Mouse (Mus musculus) liver, adult 2 months (tissue): Measurements from ENCODE around the gene Plekhg5. TPM values are rescaled to one million over a fixed set of nuclear protein-coding genes. Genes with fewer than 3 reads are reported as not detected.
A peak's percentile ranks its signal among the peaks of the same experiment; 100 is the strongest.

Source experiments
- DNase-seq: peaks from one replicate; pipeline ENCODE4 v3.0.0-alpha.2; 2011; ENCODE audit warnings: low read depth, low spot score; ENCODE audit errors: extremely low read depth
- H3K27ac ChIP-seq: fragments of 200-500 bp; replicated peaks from 2 replicates; pipeline ENCODE4 v1.5.1; 2012; ENCODE audit warnings: low read depth, mild to moderate bottlenecking, control low read depth, inconsistent platforms, low read length; ENCODE audit not compliant: insufficient read depth
- H3K27me3 ChIP-seq: fragments of 200-500 bp; 2 replicates; pipeline ENCODE4 v1.6.1; 2012; ENCODE audit warnings: mild to moderate bottlenecking, moderate library complexity, low read length, inconsistent platforms; ENCODE audit not compliant: control insufficient read depth, insufficient read depth
- H3K36me3 ChIP-seq: fragments of 200-500 bp; 2 replicates; pipeline ENCODE4 v1.6.1; 2012; ENCODE audit warnings: low read length, inconsistent platforms; ENCODE audit not compliant: control insufficient read depth, insufficient read depth
- H3K4me1 ChIP-seq: fragments of 200-500 bp; 2 replicates; pipeline ENCODE4 v1.6.1; 2011; ENCODE audit warnings: low read length; ENCODE audit not compliant: control insufficient read depth, insufficient read depth
- H3K4me3 ChIP-seq: fragments of 200-500 bp; 2 replicates; pipeline ENCODE4 v1.5.1; 2011; ENCODE audit warnings: low read depth, mild to moderate bottlenecking, control low read depth, low read length, moderate library complexity; ENCODE audit not compliant: insufficient read depth
- H3K79me2 ChIP-seq: fragments of 200-500 bp; 2 replicates; pipeline ENCODE4 v1.6.1; 2012; ENCODE audit warnings: inconsistent platforms, mild to moderate bottlenecking, low read length, moderate library complexity; ENCODE audit not compliant: control insufficient read depth, insufficient read depth
- H3K9ac ChIP-seq: fragments of 200-500 bp; 2 replicates; pipeline ENCODE4 v1.6.1; 2012; ENCODE audit warnings: low read depth, mild to moderate bottlenecking, control low read depth, inconsistent platforms, low read length
- CTCF ChIP-seq: fragments of 200-500 bp; IDR thresholded peaks from 2 replicates; pipeline ENCODE4 v1.5.1; 2011; ENCODE audit warnings: low read depth, low read length, control low read depth
- POLR2A ChIP-seq: fragments of 200-500 bp; IDR thresholded peaks from 2 replicates; pipeline ENCODE4 v1.6.1; 2011; ENCODE audit warnings: low read length, control low read depth; ENCODE audit not compliant: insufficient read depth; ENCODE audit errors: extremely low read depth
- WGBS: fragments of 180-500 bp; shearing (Covaris S2); methylation state at CpG from one replicate; pipeline ENCODE4 v1.1.7; 2018; 5-methylcytosine and 5-hydroxymethylcytosine counted together
- polyA plus RNA-seq: library from polyadenylated mRNA; depleted of rRNA; stranded (reverse); fragments of >200 nt; gene quantifications from 2 replicates; pipeline ENCODE4 v1.2.3, GENCODE M21; 2012
- total RNA-seq: library from RNA; depleted of rRNA; stranded (reverse); fragments of >200 nt; gene quantifications from 2 replicates; pipeline ENCODE4 v1.2.3, GENCODE M21; 2014

Gene Plekhg5
- total and polyA plus RNA-seq, 2 experiments = 2.4 to 6.6 TPM

DNA sequence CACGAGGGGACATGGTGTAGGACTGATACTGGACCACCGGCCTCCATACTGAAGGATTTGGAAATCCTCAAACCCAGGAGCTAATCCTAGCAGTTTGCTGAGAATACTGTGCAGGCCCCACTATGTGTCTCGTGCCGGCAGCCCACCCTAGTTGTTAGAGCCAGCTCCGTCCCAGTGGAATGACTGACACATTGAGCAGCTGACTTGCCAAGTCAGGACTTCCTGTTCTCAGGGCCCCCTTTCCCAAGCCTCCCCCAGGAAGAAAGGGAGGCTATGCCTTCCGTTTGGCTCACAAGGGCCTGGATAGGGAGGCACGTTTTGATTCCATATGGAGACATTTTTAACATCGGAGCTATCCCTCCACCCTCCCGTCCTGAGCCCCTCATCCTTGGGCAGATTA is 17.9 kb downstream of the Plekhg5 start:
- no peaks in the 10 kb centered on the region for H3K79me2 ChIP-seq
- H3K27me3 ChIP-seq = no peaks in the 10 kb centered on the region
- no peak for DNase-seq
- no peak overlapping the region for H3K27ac ChIP-seq
- WGBS = 85% methylated on average over 9 of the region's 9 CpGs
- H3K36me3 ChIP-seq = no peaks in the 10 kb centered on the region
- no peak overlapping the region for H3K9ac ChIP-seq
- no peak for TF ChIP-seq CTCF
- peaks cover 4% of the 10 kb centered on the region; the same call in 1 of the 2 replicates for H3K4me1 ChIP-seq
- no peak overlapping the region for H3K4me3 ChIP-seq

DNA sequence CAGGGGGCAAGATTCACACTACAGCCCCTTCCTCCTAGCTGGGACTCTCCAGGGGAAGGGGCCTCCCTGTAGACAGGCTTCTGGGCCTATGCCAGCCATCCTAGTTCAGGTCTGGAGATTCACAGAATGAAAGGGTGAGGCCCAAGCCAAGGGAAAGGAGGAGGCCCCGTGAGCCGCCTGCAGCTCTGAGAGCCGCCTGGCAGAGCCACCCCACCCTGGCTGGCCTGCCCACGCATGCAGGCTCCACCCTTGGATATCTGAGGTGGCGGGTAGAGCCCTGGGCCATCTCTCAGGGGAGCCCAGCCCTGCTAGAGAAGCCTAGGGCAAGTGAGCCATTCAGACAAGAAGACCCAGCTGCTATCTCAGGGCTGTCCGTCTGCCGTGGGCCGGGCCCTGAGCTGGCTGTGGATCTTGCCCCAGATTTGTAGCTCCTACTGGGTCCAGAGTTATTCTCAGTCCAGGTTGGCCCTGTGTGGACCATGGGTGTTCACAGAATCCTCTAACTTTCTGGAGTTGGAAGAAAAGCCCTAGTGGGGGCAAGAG is 20.5 kb downstream of the Plekhg5 start:
- Histone ChIP-seq H3K36me3 (no peaks in the 10 kb centered on the region), H3K9ac (no peak overlapping the region), H3K79me2 (no peaks in the 10 kb centered on the region), H3K4me3 (no peak overlapping the region), H3K4me1 (peaks cover under 1% of the 10 kb centered on the region; the same call in 1 of the 2 replicates), H3K27ac (no peak overlapping the region), H3K27me3 (no peaks in the 10 kb centered on the region)
- TF ChIP-seq POLR2A (no peak), CTCF (no peak)
- WGBS = 87% methylated on average over 8 of the region's 8 CpGs
- no peak for DNase-seq

DNA sequence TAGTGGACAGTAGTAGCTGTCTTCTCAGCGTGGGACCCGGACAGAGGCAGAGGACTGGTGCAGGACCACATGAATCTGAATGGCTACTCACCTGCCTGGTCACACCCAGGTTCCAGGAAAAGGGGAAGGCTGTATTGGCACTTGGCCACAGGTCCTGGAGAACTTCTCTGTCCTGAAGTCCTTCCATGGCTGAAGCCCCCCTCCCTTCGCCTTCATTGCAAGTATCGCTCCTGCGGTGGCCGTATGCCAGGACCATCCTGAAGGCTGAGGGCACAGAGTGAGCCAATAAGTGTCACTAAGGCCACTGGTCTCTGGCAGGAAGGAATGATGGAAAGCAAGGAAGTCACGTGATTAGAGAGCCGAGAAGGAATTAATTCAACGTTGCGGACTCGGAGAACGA is 21.9 kb downstream of the Plekhg5 start:
- DNase-seq = no peak
- no peak overlapping the region for H3K27ac ChIP-seq
- H3K4me1 ChIP-seq = no peaks in the 10 kb centered on the region
- no peaks in the 10 kb centered on the region for H3K79me2 ChIP-seq
- no peak overlapping the region for H3K4me3 ChIP-seq
- H3K9ac ChIP-seq = no peak overlapping the region
- no peaks in the 10 kb centered on the region for H3K27me3 ChIP-seq
- H3K36me3 ChIP-seq = no peaks in the 10 kb centered on the region
- TF ChIP-seq CTCF = no peak
- TF ChIP-seq POLR2A = no peak
- 87% methylated on average over 12 of the region's 12 CpGs for WGBS

DNA sequence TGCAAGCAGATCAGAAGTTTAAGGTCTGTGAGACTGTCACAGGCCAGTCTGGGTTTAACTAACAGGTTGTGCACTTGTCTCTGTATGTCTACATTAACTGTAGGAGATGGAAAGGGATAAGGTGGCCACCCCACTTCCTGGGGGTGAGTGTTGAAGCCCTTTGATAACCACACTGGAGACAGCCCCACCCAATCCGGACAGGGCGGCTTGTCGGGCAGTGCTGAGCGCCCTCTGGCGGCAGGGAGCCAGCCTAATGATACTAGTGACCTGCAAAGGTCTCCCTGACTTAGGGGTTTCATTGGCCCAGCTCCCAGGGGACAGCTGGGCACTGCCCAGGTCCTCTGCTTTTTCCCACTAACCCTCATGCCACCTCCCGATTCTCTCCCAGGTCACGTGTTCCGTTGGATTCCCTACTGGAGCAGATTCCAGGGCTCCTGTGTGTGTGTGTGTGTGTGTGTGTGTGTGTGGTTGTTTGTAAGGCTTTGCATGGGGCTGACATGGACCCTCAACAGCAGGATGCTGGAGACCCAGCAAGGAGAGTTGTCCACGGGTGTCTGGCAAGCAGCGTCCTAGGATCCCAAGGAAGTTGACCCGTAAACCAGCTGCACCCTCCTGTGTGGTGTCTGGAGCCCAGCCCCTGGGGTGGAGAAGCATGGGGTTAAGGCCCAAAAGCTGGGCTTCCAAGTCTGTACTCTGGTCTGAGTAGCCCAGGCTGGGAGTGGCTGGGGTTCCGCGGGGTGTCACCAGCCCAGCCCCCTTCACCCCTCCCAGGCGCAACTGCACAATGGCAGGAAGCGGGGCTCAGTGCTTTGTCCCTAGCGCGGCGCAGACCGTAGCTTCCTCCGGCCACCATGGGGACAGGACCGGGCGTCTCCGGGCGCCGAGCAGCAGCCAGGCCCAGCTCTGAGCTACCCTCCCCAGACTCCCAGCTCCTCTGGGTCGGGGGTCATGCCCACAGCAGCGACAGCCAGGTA is 23.9 kb downstream of the Plekhg5 start:
- Histone ChIP-seq H3K4me3 (peak overlapping the region; percentile 63), H3K9ac (peak overlapping the region; percentile 64), H3K36me3 (no peaks in the 10 kb centered on the region), H3K27me3 (no peaks in the 10 kb centered on the region), H3K27ac (peak overlapping the region; percentile 22), H3K4me1 (no peaks in the 10 kb centered on the region), H3K79me2 (no peaks in the 10 kb centered on the region)
- DNase-seq = peak; percentile 37
- TF ChIP-seq POLR2A = no peak
- TF ChIP-seq CTCF = peak; percentile 94
- WGBS = 45% methylated on average over 27 of the region's 27 CpGs

DNA sequence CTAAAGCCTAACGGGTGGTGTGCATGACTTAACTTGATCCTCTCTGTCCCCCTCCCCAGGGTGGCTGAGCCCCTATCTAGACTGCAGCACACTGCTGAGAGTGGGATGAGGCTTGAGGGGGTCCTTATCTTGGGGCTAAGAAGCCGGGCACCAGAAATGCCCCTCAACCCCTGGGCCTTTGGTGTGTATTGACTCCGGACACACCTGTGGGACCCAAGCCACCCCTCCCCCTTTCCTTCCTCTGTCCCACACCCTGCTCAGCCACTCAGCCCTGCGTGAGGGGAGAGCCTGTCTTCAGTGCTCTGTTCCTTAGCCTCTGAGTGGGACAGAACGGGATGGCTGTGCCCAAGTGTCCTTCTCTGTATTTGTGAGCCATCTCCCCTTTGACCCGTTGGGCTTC is 24.6 kb downstream of the Plekhg5 start:
- Histone ChIP-seq H3K36me3 (no peaks in the 10 kb centered on the region), H3K4me3 (peak overlapping the region; percentile 63), H3K27me3 (no peaks in the 10 kb centered on the region), H3K79me2 (no peaks in the 10 kb centered on the region), H3K4me1 (no peaks in the 10 kb centered on the region), H3K9ac (peak overlapping the region; percentile 64), H3K27ac (peak overlapping the region; percentile 22; the same call in 1 of the 2 replicates)
- TF ChIP-seq POLR2A = no peak
- no peak for TF ChIP-seq CTCF
- DNase-seq = no peak
- 79% methylated on average over 6 of the region's 6 CpGs for WGBS
